In the genomic region with DNA sequence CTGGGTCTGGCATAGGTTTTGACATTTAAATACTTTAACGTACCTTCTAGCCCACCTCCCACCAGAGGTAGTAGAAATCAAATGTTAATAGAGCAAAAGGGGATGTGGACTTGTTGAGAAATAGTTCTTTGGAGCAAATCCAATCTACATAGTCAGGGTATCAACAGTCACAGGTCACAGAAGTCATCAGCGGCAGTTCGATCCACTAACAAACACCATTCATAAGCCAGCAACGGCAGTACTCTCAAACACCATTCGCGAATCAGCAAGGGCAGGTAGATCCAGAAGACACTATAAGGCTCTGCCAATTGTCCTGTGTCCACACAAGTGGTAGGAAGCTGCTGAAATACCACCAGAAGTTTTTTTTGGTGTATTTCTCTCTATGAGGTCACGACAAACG, we compare ENCODE assay signal across 26 mouse cellular contexts.
"Had no signal": no experiment of that assay in that cellular context is flagged by ENCODE, and none has a peak within 500 bp of the region (broad histone marks: within the 10 kb centered on the region; RNA-seq: fewer than 3 reads in every experiment).

No protein-coding gene starts in this region.

- H3K36me3 ChIP-seq: embryonic facial prominence, embryonic 10.5 days; embryonic facial prominence, embryonic 12.5 days; embryonic facial prominence, embryonic 13.5 days; embryonic facial prominence, embryonic 15.5 days; forebrain, embryonic 10.5 days; forebrain, embryonic 12.5 days; forebrain, embryonic 15.5 days had no signal

- H3K27me3 ChIP-seq: embryonic facial prominence, embryonic 12.5 days; embryonic facial prominence, embryonic 15.5 days; forebrain, embryonic 12.5 days; forebrain, embryonic 13.5 days; forebrain, embryonic 15.5 days had no signal

- H3K4me3 ChIP-seq: embryonic facial prominence, embryonic 10.5 days; embryonic facial prominence, embryonic 12.5 days; embryonic facial prominence, embryonic 13.5 days; embryonic facial prominence, embryonic 15.5 days; erythroblast, embryonic 14.5 days; forebrain, embryonic 10.5 days; forebrain, embryonic 12.5 days; forebrain, embryonic 13.5 days; forebrain, embryonic 15.5 days; gastrocnemius, adult 2 months; heart, adult 2 months had no signal

- DNase-seq: cerebellum, adult 8-10 months; cerebellum, adult 9-10 months; cerebellum, adult 9-11 months; cerebellum, postnatal 10 days; cerebellum, postnatal 14 days; cerebellum, postnatal 25 days; cerebellum, postnatal 36 days; embryo, embryonic 11 days; forebrain, postnatal 0 days; gastrocnemius, adult 2 months; gastrocnemius, postnatal 10 days; gastrocnemius, postnatal 14 days; gastrocnemius, postnatal 25 days; gastrocnemius, postnatal 36 days; heart, adult 11 months; heart, adult 18-20 months; heart, adult 2 months had no signal

- H3K9ac ChIP-seq: embryonic facial prominence, embryonic 12.5 days; embryonic facial prominence, embryonic 13.5 days; embryonic facial prominence, embryonic 15.5 days; forebrain, embryonic 12.5 days; forebrain, embryonic 13.5 days; forebrain, embryonic 15.5 days; forebrain, postnatal 0 days had no signal

- H3K27ac ChIP-seq: embryonic facial prominence, embryonic 10.5 days; embryonic facial prominence, embryonic 12.5 days; embryonic facial prominence, embryonic 13.5 days; embryonic facial prominence, embryonic 15.5 days; forebrain, embryonic 10.5 days; forebrain, embryonic 12.5 days; forebrain, embryonic 13.5 days; forebrain, embryonic 15.5 days; gastrocnemius, adult 2 months; heart, adult 2 months had no signal
